Mouse (Mus musculus) hindbrain, embryonic 15.5 days (tissue): Measurements from ENCODE around the gene Htr2c. TPM values are rescaled to one million over a fixed set of nuclear protein-coding genes. Genes with fewer than 3 reads are reported as not detected.

Experiments used
- ATAC-seq: fragments of 200-750 bp; cut with Nextera tagmentation; 2 replicates; pipeline ENCODE4 v1.8.0; 2017; ENCODE audit warnings: low read depth, moderate number of reproducible peaks, moderate TSS enrichment; ENCODE audit not compliant: low FRiP score
- H3K27ac ChIP-seq: fragments of 300-500 bp; sonication (generic); replicated peaks from 2 replicates; pipeline ENCODE4 v1.5.1; 2015; ENCODE audit warnings: mild to moderate bottlenecking, inconsistent platforms
- H3K27me3 ChIP-seq: fragments of 300-500 bp; sonication (generic); 2 replicates; pipeline ENCODE4 v1.6.1; 2015; ENCODE audit warnings: control low read depth, inconsistent platforms
- H3K36me3 ChIP-seq: fragments of 300-500 bp; sonication (generic); 2 replicates; pipeline ENCODE4 v1.6.1; 2015; ENCODE audit warnings: control low read depth, inconsistent platforms
- H3K4me1 ChIP-seq: fragments of 300-500 bp; sonication (generic); replicated peaks from 2 replicates; pipeline ENCODE4 v1.6.1; 2015; ENCODE audit warnings: control low read depth, inconsistent platforms
- H3K4me2 ChIP-seq: fragments of 300-500 bp; sonication (generic); 2 replicates; pipeline ENCODE4 v1.6.1; 2015; ENCODE audit warnings: moderate library complexity, mild to moderate bottlenecking, inconsistent platforms
- H3K4me3 ChIP-seq: fragments of 300-500 bp; sonication (generic); 2 replicates; pipeline ENCODE4 v1.5.1; 2015; ENCODE audit warnings: mild to moderate bottlenecking, inconsistent platforms
- H3K9ac ChIP-seq: fragments of 300-500 bp; sonication (generic); 2 replicates; pipeline ENCODE4 v1.6.1; 2015; ENCODE audit warnings: inconsistent platforms
- H3K9me3 ChIP-seq: fragments of 300-500 bp; sonication (generic); 2 replicates; pipeline ENCODE4 v1.6.1; 2016; ENCODE audit warnings: control low read depth, inconsistent platforms
- WGBS: fragments of 180-500 bp; shearing (Covaris S2); methylation state at CpG from one replicate; pipeline ENCODE4 v1.1.7; 2015; 5-methylcytosine and 5-hydroxymethylcytosine counted together
- polyA plus RNA-seq: library from polyadenylated mRNA; unstranded; fragments of >200 nt; fragmentation: Nextera tagmentation; extraction: Ambion mirVana; gene quantifications from 2 replicates; pipeline ENCODE4 v1.2.1, GENCODE M21; 2015

The Htr2c gene
- 10.6 and 11.7 TPM in 2 replicates for polyA plus RNA-seq

DNA sequence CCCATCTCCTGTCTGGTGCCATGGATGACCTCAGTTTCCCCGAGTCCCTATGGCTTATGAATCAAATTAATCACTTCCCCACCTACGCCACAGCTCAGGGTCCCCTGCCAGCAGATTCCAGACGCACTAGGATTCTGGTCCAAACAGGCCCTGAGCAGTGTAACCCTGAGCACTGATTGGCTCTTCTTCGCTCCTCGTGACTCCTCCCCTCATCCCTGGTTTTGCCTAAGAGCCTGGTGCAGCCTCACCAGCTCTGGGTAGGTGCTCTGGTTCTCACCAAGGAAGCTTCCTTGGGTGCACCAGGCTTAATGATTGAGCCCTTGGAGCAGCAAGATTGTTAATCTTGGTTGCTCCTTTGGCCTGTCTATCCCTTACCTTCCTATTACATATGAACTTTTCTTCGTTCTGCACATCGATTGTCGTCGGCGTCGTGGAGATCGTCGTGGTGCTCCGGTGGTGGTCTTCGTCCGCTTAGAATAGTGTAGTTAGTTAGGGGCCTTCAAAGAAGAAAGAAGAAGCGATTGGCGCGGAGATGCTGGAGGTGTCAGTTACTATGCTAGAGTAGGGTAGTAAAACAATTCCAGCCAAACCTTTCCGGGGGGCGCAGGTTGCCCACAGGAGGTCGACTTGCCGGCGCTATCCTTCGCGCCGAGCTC lies at the start of gene Htr2c:
Gene Htr2c (plus strand): TSS at position 256 of the 656 bp plus-strand sequence.
- peaks cover 13% of the 10 kb centered on the region; the same call in 1 of the 2 replicates for H3K27me3 ChIP-seq
- ATAC-seq: peak; percentile 87
- H3K4me2 ChIP-seq: peak within 1 kb of the TSS; percentile 76
- H3K36me3 ChIP-seq: no peaks in the 10 kb centered on the region
- H3K4me1 ChIP-seq: 0 out of 2 replicates have a peak, but pooled peaks cover 4% of the 10 kb centered on the region
- H3K9ac ChIP-seq: peak within 1 kb of the TSS; percentile 47
- 22% methylated on average over 27 of the region's 27 CpGs for whole genome bisulfite sequencing
- H3K9me3 ChIP-seq: no peaks in the 10 kb centered on the region
- peak within 1 kb of the TSS; percentile 51 for H3K4me3 ChIP-seq
- H3K27ac ChIP-seq: peak within 1 kb of the TSS; percentile 61; the same call in 1 of the 2 replicates

DNA sequence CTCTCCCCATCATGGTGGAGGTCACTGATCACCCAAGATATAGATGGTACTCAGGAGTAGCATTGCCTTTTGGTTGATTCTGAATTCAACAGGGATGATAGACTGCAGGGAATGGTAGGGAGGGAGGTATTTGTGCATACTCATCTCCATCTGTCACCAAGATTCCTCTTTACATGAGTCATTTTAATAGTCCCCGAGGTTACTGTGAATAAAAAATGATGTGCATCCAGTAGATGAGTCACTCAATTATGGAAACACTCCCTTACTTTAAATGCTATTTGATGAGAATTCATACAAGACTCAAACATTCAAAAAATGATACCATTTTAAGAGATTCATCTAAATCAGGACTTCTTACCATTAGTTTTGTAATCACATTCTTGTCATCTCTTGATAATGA lies 34.1 kb upstream of the Htr2c start:
- Histone ChIP-seq H3K27me3 (no peaks in the 10 kb centered on the region), H3K9ac (no peak overlapping the region)

GRCm38 (mm10) chrX:146936332-146936731 lies 26.0 kb upstream of the Htr2c start:
- H3K4me1 ChIP-seq: no peaks in the 10 kb centered on the region
- H3K9ac ChIP-seq: no peak overlapping the region
- no peak overlapping the region for H3K4me3 ChIP-seq
- no peak overlapping the region for H3K27ac ChIP-seq
- H3K4me2 ChIP-seq: no peak overlapping the region
- ATAC-seq: no peak
- H3K36me3 ChIP-seq: no peaks in the 10 kb centered on the region
- H3K9me3 ChIP-seq: no peaks in the 10 kb centered on the region
- no peaks in the 10 kb centered on the region for H3K27me3 ChIP-seq

More for the DNA sequence above, 34.1 kb upstream of the Htr2c start:
- Histone ChIP-seq H3K36me3 (no peaks in the 10 kb centered on the region), H3K4me2 (no peak overlapping the region), H3K27ac (no peak overlapping the region), H3K9me3 (no peaks in the 10 kb centered on the region), H3K4me1 (no peaks in the 10 kb centered on the region), H3K4me3 (no peak overlapping the region)
- ATAC-seq: no peak
- WGBS: 61% methylated on average over 1 of the region's 1 CpGs

- ATAC-seq: no peak
- Histone ChIP-seq H3K4me3 (no peak overlapping the region), H3K4me1 (no peaks in the 10 kb centered on the region), H3K4me2 (no peak overlapping the region), H3K36me3 (no peaks in the 10 kb centered on the region), H3K9me3 (no peaks in the 10 kb centered on the region), H3K27ac (no peak overlapping the region), H3K27me3 (no peaks in the 10 kb centered on the region), H3K9ac (no peak overlapping the region)
- 72% methylated on average over 2 of the region's 2 CpGs for WGBS
Measured at GRCm38 (mm10) chrX:146946216-146946886, 16.0 kb upstream of the Htr2c start.

DNA sequence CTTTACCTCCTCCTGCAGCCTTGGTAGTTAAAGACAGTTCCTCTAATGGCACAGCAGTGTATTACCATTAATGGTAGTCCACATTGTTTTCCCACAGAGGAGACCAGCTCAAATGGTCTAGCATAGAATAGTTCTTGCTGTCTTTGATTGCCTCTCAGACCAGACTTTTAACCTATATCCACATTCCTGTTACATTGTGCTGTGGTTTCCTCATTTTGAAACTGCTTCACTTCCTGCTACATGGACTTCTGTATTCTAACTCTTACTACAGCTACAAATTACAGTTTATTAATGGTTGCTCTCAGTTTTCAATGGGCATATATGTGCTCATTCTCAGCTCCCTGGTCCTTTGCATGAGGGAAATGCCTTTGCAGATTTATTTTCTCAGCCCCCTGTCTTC lies 15.3 kb upstream of the Htr2c start:
- Histone ChIP-seq H3K27me3 (no peaks in the 10 kb centered on the region), H3K4me3 (no peak overlapping the region), H3K9me3 (no peaks in the 10 kb centered on the region), H3K4me1 (no peaks in the 10 kb centered on the region), H3K4me2 (no peak overlapping the region), H3K9ac (no peak overlapping the region), H3K36me3 (no peaks in the 10 kb centered on the region), H3K27ac (no peak overlapping the region)
- ATAC-seq: no peak

- no peak for ATAC-seq
- Histone ChIP-seq H3K9ac (no peak overlapping the region), H3K27ac (no peak overlapping the region), H3K4me2 (no peak overlapping the region), H3K4me1 (0 out of 2 replicates have a peak, but pooled peaks cover 4% of the 10 kb centered on the region), H3K36me3 (no peaks in the 10 kb centered on the region), H3K27me3 (peaks cover 13% of the 10 kb centered on the region; the same call in 1 of the 2 replicates), H3K9me3 (no peaks in the 10 kb centered on the region), H3K4me3 (no peak overlapping the region)
- WGBS: 76% methylated on average over 1 of the region's 1 CpGs
Measured at GRCm38 (mm10) chrX:146958608-146959007, 3.7 kb upstream of the Htr2c start.

DNA sequence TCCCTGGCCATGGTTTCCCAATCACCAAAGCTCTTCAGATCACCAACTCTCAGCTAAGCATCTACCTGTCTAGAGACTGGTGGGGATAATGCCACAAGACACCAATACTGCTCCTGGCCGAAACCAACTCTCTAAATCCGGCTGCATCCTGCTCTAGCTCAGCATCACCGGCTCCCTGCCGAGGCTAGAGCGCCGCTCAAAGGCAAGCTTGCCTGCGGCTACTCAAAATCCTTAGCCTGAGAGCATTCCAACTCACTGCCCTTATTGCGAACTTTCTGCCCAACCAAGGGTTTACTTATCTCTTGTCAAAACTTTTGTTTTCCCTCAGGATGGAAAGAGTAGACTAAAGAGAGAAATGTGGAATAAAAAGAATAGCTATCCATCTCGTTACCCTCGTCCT lies 2.4 kb upstream of the Htr2c start:
- Histone ChIP-seq H3K9me3 (no peaks in the 10 kb centered on the region), H3K4me1 (0 out of 2 replicates have a peak, but pooled peaks cover 4% of the 10 kb centered on the region), H3K9ac (no peak overlapping the region), H3K27ac (no peak overlapping the region), H3K27me3 (peaks cover 13% of the 10 kb centered on the region; the same call in 1 of the 2 replicates), H3K4me3 (peak overlapping the region; percentile 13; the same call in 1 of the 2 replicates), H3K4me2 (peak overlapping the region; percentile 76), H3K36me3 (no peaks in the 10 kb centered on the region)
- no peak for ATAC-seq
- WGBS: 16% methylated on average over 10 of the region's 10 CpGs

DNA sequence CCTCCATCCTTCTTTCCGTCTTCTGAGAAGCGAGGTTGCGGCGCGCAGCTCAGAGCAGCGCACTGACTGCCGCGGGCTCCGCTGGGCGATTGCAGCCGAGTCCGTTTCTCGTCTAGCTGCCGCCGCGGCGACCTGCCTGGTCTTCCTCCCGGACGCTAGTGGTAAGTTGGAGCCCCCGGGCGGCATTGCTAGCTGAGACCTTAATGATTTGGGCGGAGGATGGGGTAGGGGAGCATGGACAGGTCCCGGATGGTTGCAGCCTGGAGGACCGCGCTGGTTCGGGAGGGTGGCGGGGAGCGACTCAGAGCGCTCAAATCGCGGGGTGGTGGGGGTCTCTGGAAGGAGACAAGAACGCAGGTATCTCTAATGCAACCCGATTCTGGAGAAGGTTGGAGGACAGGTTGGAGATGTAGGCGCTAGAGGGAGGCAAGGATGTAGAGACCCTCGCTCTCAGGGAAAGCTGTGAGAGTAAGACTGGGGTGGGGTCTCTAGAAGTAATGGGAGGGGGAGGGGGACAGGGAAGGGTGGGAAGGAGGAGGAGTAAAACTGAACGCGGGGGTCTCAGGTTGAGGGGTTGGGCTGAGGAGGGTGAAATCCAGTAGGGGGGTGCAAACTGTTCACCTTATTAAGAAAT lies 718 bp downstream of the Htr2c start:
- H3K27ac ChIP-seq: peak overlapping the region; percentile 61; the same call in 1 of the 2 replicates
- H3K9ac ChIP-seq: peak overlapping the region; percentile 47
- 0 out of 2 replicates have a peak, but pooled peaks cover 4% of the 10 kb centered on the region for H3K4me1 ChIP-seq
- peak overlapping the region; percentile 51 for H3K4me3 ChIP-seq
- H3K27me3 ChIP-seq: peaks cover 13% of the 10 kb centered on the region; the same call in 1 of the 2 replicates
- H3K36me3 ChIP-seq: no peaks in the 10 kb centered on the region
- ATAC-seq: peak; percentile 67
- peak overlapping the region; percentile 76 for H3K4me2 ChIP-seq
- no peaks in the 10 kb centered on the region for H3K9me3 ChIP-seq
- WGBS: 21% methylated on average over 37 of the region's 37 CpGs

GRCm38 (mm10) chrX:146979931-146980330 lies 17.6 kb downstream of the Htr2c start:
- Histone ChIP-seq H3K27ac (no peak overlapping the region), H3K27me3 (no peaks in the 10 kb centered on the region), H3K4me3 (no peak overlapping the region), H3K4me1 (no peaks in the 10 kb centered on the region), H3K9ac (no peak overlapping the region), H3K4me2 (no peak overlapping the region), H3K36me3 (no peaks in the 10 kb centered on the region), H3K9me3 (no peaks in the 10 kb centered on the region)
- ATAC-seq: no peak
- WGBS: 67% methylated on average over 5 of the region's 5 CpGs

DNA sequence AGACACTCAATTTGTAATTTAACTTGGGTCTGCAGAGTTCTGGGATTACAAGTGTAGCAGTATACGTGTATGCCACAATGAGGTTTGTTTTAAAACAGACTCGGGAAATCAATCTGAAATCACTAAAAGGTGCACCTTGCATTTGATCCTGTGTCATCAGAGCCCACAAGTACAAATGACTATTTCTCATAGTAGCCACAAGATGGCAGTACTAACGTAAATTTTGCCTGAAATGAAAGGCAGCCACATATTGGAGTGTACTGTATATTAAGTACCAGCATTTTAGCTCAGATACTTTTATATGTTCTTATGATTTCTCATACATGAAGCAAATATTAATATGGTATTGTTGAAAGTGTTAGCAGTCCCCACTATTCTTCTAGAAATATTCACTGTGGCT lies 93.4 kb downstream of the Htr2c start:
- H3K36me3 ChIP-seq: no peaks in the 10 kb centered on the region
- no peaks in the 10 kb centered on the region for H3K9me3 ChIP-seq
- H3K4me1 ChIP-seq: no peaks in the 10 kb centered on the region
- H3K9ac ChIP-seq: no peak overlapping the region
- no peak overlapping the region for H3K4me2 ChIP-seq
- H3K27ac ChIP-seq: no peak overlapping the region
- no peak overlapping the region for H3K4me3 ChIP-seq
- 26% methylated on average over 3 of the region's 3 CpGs for WGBS
- no peaks in the 10 kb centered on the region for H3K27me3 ChIP-seq
- ATAC-seq: no peak

- ATAC-seq: no peak
- Histone ChIP-seq H3K9me3 (no peaks in the 10 kb centered on the region), H3K27ac (no peak overlapping the region), H3K9ac (no peak overlapping the region), H3K4me3 (no peak overlapping the region), H3K4me1 (no peaks in the 10 kb centered on the region), H3K36me3 (no peaks in the 10 kb centered on the region), H3K4me2 (no peak overlapping the region), H3K27me3 (no peaks in the 10 kb centered on the region)
Measured at GRCm38 (mm10) chrX:147071622-147072021, 109.3 kb downstream of the Htr2c start.

DNA sequence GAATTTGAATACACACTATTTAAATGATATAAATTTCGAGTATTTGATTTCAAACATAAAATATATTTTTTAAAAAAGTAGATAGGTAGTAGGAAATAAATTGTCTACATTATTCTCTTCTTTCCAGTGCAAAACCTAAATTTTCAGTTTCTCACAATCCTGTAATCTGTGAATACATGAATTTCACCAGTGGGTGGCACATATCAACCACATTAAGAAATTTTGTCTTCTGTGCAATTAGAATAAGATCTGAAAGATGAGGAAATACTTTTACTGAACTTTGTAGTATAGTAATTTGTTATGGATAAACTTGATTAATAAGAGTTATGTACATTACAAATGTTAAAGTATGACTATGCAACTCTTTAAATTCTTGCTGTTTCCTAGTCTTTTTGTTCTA lies 156.8 kb downstream of the Htr2c start:
- no peaks in the 10 kb centered on the region for H3K9me3 ChIP-seq
- no peak overlapping the region for H3K27ac ChIP-seq
- H3K27me3 ChIP-seq: no peaks in the 10 kb centered on the region
- H3K4me2 ChIP-seq: no peak overlapping the region
- no peak overlapping the region for H3K9ac ChIP-seq
- ATAC-seq: no peak
- H3K36me3 ChIP-seq: no peaks in the 10 kb centered on the region
- no peak overlapping the region for H3K4me3 ChIP-seq
- H3K4me1 ChIP-seq: no peaks in the 10 kb centered on the region
- 57% methylated on average over 1 of the region's 1 CpGs for WGBS
